Mouse (Mus musculus) ovary, adult 2 months (tissue): ENCODE data around the gene Nup98. TPM values are rescaled to one million over a fixed set of nuclear protein-coding genes. Genes with fewer than 3 reads are reported as not detected.

Experiments used
- polyA plus RNA-seq: library from polyadenylated mRNA; depleted of rRNA; stranded (reverse); fragments of >200 nt; gene quantifications from 2 replicates; pipeline ENCODE4 v1.2.3, GENCODE M21; 2012; rRNA removed

The Nup98 gene
- polyA plus RNA-seq, result 13.0 and 18.4 TPM in 2 replicates

DNA sequence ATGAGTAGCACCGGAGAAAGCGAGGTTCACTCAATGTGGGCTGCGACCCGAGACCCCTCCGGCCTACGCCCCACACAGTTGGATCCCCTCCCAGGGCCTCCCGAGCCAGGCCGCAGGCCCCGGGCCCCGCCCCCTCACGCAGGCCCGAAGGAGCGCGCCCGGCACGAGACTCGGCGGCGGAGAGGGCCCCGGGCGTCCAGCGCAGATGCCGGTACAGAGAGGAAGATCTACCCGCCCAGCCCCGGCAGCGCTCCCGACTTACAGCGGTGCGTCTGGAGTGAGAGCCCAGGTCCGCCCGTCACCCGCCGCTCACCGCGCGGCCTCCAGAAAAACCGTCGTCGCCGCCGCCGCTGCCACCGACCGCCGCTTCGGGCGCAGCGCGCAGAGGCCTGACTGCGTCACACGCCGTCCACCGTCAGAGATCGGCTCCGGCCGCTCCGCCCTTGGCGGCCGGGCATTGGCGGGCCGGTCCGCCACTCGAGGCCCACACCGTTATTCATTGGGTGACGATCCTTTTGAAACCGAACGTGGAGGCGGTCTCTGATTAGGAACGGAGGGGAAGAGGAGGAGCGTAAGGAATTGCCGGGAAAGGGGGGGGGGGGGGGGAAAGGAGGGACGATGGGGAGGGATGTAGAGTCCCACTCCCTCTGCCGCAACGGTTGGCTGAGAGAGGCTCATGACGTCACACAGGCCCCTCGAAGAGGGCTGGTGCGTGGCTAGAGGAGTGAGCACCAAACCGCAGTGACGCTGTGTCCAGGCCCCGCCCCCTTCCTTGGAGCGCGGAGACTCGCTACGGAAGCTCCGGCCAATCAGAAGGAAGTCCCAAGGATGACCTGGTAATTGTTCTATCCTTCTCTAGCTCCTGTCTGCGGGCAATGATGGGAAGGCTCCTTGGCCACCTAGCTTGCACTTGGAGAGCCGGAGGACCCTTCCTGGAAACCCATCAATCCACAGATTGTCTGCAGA lies at the start of gene Nup98, which contains the start of gene Pgap2:
Gene Nup98 (minus strand): TSS at position 421 of the 966 bp plus-strand sequence.
Gene Pgap2 (plus strand): TSS at position 453 of the 966 bp plus-strand sequence.

DNA sequence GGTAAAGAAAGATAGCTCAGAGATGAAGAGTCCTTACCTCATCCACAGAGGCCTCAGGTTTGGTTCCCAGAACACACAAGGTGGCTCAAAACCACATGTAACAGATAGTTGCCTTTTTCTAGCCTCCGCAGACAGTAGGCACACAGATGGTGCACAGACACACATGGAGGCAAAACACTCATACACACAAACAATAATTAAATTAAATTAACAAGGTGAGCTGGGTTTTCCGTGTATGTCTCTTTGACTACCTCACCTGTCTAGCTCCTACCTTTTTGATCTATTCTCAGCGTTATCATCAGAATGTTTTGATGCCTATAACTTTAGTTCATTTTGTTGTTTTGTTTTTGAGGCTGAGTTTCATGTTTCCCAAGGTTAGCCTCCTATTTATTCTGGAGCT lies 46.0 kb upstream of the Nup98 start, which contains the start of gene Rhog:
Gene Rhog (minus strand): TSS at position 101 of the 400 bp plus-strand sequence.

DNA sequence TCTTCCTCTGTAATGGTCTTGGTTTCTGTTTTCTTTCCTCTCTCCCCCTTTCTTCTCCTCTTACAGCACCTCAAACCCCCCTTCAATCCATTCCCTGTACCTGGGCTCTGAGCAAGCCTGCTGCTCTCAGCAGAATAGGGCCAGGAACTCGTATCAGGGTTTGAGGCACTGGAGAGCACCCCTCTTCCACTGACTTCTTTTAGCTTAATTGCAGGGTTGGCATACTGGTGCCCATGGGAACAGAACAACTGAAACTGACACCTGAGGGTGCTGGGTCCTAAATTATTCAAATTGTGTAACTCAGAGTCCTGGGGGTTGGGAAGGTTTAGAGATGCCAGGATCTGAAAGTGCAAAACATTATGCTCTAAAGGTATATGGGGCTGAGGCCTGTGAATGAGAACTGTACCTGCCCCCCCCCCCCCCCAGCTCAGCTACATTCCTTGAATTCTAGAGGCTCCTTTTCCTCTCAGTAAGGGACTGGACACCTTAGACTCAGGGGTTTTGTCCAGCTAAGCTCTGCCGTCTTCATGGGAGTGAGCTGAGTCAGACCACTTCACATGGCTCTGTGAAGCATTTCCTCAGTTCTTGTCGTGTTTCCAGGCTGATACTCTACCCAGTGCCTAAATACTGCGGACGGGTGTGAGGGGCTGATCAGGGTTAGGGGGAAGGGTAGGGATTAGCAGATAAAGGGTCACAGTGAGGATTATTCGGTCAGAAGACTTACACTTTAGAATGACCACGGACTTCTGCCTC lies 93.2 kb downstream of the Nup98 start, which contains the start of gene Chrna10:
Gene Chrna10 (minus strand): TSS at position 250 of the 753 bp plus-strand sequence.

DNA sequence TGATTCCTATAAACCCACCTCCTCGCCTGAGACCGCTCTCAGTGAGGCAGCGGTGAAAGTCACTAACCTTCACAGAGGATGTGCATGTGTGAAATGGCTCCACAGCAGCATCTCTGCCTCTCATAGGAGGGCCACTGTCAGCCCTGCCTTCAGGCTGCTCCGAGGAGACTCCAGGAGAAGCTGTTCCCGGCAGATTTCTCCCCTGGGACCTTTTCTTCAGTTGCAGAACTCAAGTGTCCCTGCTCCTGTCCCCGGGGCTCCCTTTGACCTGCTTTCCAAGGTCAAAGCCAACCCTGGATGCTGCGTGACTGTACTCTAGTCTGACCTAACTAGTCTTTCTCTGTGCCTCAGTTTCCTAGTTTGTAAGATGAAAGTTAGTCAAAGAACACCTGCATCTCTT lies 100.8 kb downstream of the Nup98 start, which contains the start of gene Art5:
Gene Art5 (minus strand): TSS at position 319 of the 400 bp plus-strand sequence.

DNA sequence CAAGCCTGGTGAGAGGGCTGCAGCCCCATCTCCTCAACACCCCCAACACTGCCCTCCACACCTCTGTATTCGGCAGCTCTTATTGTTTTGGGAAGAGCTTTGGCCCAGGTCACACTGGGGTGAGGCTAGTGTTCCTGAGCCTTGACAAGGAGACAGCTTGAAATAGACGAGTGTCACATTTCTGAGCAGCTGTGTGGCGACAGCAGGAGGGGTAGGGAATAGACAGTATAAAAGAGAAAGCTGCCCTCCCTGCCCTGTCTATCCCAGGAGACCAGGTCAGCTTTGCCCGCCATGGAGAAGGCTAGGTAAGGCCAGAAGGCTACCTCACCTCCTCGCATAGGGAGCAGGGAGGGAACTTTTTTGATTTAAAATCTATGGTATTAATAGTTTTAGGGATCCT lies 108.5 kb downstream of the Nup98 start, which contains the start of gene Art1:
Gene Art1 (plus strand): TSS at position 257 of the 400 bp plus-strand sequence.

DNA sequence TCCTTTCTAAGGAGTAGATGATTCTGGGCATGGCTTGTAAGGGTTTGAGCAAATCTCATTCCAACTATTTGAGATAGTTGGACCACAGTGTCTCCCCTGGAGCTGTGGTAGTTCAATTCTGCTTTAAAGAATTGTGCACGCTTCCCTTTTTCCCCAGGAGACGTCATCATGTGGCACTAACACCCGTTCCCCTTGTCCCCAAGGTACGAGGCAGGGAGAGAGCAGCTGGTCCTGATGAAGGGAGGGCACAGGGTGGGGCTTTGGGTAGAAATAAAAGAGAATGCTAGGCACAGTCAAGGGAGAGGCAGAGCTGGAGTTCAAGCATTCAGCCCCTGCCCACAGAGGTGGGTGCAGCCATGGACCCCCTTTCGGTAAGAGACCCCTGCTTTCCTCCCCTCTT lies 127.2 kb downstream of the Nup98 start, which contains the start of gene Trpc2:
Gene Trpc2 (plus strand): TSS at position 301 of the 400 bp plus-strand sequence.

Other genes starting within 250 kb of the Nup98 start
- gene Il18bp, start 191.5 kb downstream of the Nup98 start, polyA plus RNA-seq, result 9.9 and 14.9 TPM in 2 replicates
- gene Rnf121, start 144.7 kb downstream of the Nup98 start, polyA plus RNA-seq, result 21.4 and 22.0 TPM in 2 replicates
- gene Xndc1, start 144.7 kb downstream of the Nup98 start, polyA plus RNA-seq, result 23.2 and 28.9 TPM in 2 replicates
- 5.9 and 6.7 TPM in 2 replicates for gene Xntrpc, start 144.5 kb downstream of the Nup98 start, polyA plus RNA-seq
- not detected in 2 replicates for gene Trpc2, start 127.1 kb downstream of the Nup98 start, polyA plus RNA-seq
- 0.17 and 0.18 TPM in 2 replicates for gene Art1, start 108.4 kb downstream of the Nup98 start, polyA plus RNA-seq
- gene Art5, start 100.7 kb downstream of the Nup98 start, polyA plus RNA-seq, result 0.40 and 0.51 TPM in 2 replicates
- 0.11 and 0.22 TPM in 2 replicates for gene Chrna10, start 93.3 kb downstream of the Nup98 start, polyA plus RNA-seq
- gene Pgap2, start within 50 bp of the Nup98 start, polyA plus RNA-seq, result 217 and 255 TPM in 2 replicates
- 73.3 and 99.2 TPM in 2 replicates for gene Rhog, start 45.9 kb upstream of the Nup98 start, polyA plus RNA-seq
- gene Stim1, start 57.6 kb upstream of the Nup98 start, polyA plus RNA-seq, result 76.9 and 80.7 TPM in 2 replicates
- gene Rrm1, start 231.5 kb upstream of the Nup98 start, polyA plus RNA-seq, result 9.4 and 13.6 TPM in 2 replicates